ENCODE assay signal across 22 mouse cellular contexts in genomic region chr13:113840421-113840820, GRCm38 (mm10). TPM values are rescaled to one million over a fixed set of nuclear protein-coding genes. Genes with fewer than 3 reads are reported as not detected.
A peak's percentile ranks its signal among the peaks of the same experiment; 100 is the strongest.
DNase-seq lines count a peak whose midpoint lies in the region; ATAC-seq and TF ChIP-seq lines count a peak whose summit lies in the region.
"Had no signal": no experiment of that assay in that cellular context is flagged by ENCODE, and none has a peak within 500 bp of the region (broad histone marks: within the 10 kb centered on the region; RNA-seq: fewer than 3 reads in every experiment).

No protein-coding gene starts in this region.

- peak; percentile 39 for DNase-seq in gastrocnemius, adult 2 months
- no peak for DNase-seq in gastrocnemius, postnatal 14 days
- no peak for DNase-seq in cerebellum, adult 11 months
- DNase-seq in layer of hippocampus, adult 9-11 months = no peak
- DNase-seq: adrenal gland, postnatal 14 days; cerebellum, adult 18-20 months; cerebellum, adult 9-11 months; cerebellum, postnatal 36 days; gastrocnemius, postnatal 36 days; heart, adult 18-20 months; heart, postnatal 10 days; kidney, adult 8-10 months had no signal

- peak; percentile 37 for ATAC-seq in CD4-positive, CD25-positive, alpha-beta regulatory T cell, adult 4 months
- ATAC-seq in common myeloid progenitor, adult 5-6 weeks (replicated peaks; ENCODE audit: low read depth, poor library complexity, severe bottlenecking) = 0 out of 2 replicates have a peak, but pooled peaks have one; percentile 27
- no peak for ATAC-seq in hindbrain, embryonic 16.5 days
- ATAC-seq: forebrain, embryonic 14.5 days; intestine, postnatal 0 days had no signal

- no peak overlapping the region for H3K9ac ChIP-seq in hindbrain, embryonic 16.5 days (ENCODE audit: low read depth, low read length)
- H3K9ac ChIP-seq: hindbrain, embryonic 14.5 days had no signal

- WGBS in hindbrain, embryonic 16.5 days = 84% methylated on average over 6 of the region's 6 CpGs

- no peaks in the 10 kb centered on the region for H3K27me3 ChIP-seq in hindbrain, embryonic 16.5 days (replicated peaks; ENCODE audit: control insufficient read depth, insufficient read depth, low read length)

- no peak overlapping the region for H3K4me2 ChIP-seq in hindbrain, embryonic 16.5 days (ENCODE audit: low read length)
- H3K4me2 ChIP-seq: hindbrain, embryonic 14.5 days had no signal

- no peaks in the 10 kb centered on the region for H3K9me3 ChIP-seq in hindbrain, embryonic 16.5 days (ENCODE audit: control insufficient read depth, low read length)
- H3K9me3 ChIP-seq: embryonic facial prominence, embryonic 10.5 days; forebrain, embryonic 10.5 days; heart, embryonic 10.5 days; hindbrain, embryonic 10.5 days had no signal

- no peak for TF ChIP-seq CTCF in gastrocnemius, adult 2 months (IDR thresholded peaks at IDR 0.05)

- 0 out of 2 replicates have a peak, but pooled peaks cover under 1% of the 10 kb centered on the region for H3K4me1 ChIP-seq in hindbrain, embryonic 16.5 days (ENCODE audit: control insufficient read depth, insufficient read depth, low read depth, low read length)

- H3K4me3 ChIP-seq in gastrocnemius, adult 2 months = no peak overlapping the region
- no peak overlapping the region for H3K4me3 ChIP-seq in hindbrain, embryonic 16.5 days (ENCODE audit: low read length)
- H3K4me3 ChIP-seq: embryonic facial prominence, embryonic 10.5 days; forebrain, embryonic 10.5 days; heart, embryonic 10.5 days; hindbrain, embryonic 10.5 days had no signal

- no peaks in the 10 kb centered on the region for H3K36me3 ChIP-seq in hindbrain, embryonic 16.5 days (ENCODE audit: control insufficient read depth, insufficient read depth, low read length)

- no peak overlapping the region for H3K27ac ChIP-seq in gastrocnemius, adult 2 months
- no peak overlapping the region for H3K27ac ChIP-seq in hindbrain, embryonic 16.5 days (ENCODE audit: low read depth, low read length)
- H3K27ac ChIP-seq: embryonic facial prominence, embryonic 10.5 days; forebrain, embryonic 10.5 days; heart, embryonic 10.5 days; hindbrain, embryonic 10.5 days; hindbrain, embryonic 14.5 days had no signal

- intact Hi-C loops in gastrocnemius, adult 2 months (cut with DNase I) = no loop called here
- intact Hi-C loops in gastrocnemius, postnatal 14 days (cut with DNase I; ENCODE audit: low total_unique reads) = no loop called here

RNA-seq across cellular contexts. Expression of gene Arl15, which starts 46.1 kb away (rescaled TPM):
- total RNA-seq in gastrocnemius, adult 2 months (2021) = 1 to 10 TPM; 4.6 to 6.2 TPM
- total RNA-seq in gastrocnemius, postnatal 14 days (2021) = 1 to 10 TPM; 5.9 to 8.2 TPM
- polyA plus RNA-seq in CD4-positive, CD25-positive, alpha-beta regulatory T cell, adult 4 months (2017; shearing (Covaris generic)) = 10 to 100 TPM; 14.7 to 17.8 TPM
- 15.3 and 18.9 TPM in 2 replicates for total RNA-seq in common myeloid progenitor, adult 5-6 weeks (2017)
- 18.3 and 21.5 TPM in 2 replicates for polyA plus RNA-seq in hindbrain, embryonic 16.5 days (2015; fragmentation: Nextera tagmentation; extraction: Ambion mirVana)
